Mouse (Mus musculus): ENCODE data around the gene Antxr1. TPM values are rescaled to one million over a fixed set of nuclear protein-coding genes. Genes with fewer than 3 reads are reported as not detected.

Gene Antxr1
- polyA plus RNA-seq, 1 experiment from 2014 or later, result 5.2 TPM

DNA sequence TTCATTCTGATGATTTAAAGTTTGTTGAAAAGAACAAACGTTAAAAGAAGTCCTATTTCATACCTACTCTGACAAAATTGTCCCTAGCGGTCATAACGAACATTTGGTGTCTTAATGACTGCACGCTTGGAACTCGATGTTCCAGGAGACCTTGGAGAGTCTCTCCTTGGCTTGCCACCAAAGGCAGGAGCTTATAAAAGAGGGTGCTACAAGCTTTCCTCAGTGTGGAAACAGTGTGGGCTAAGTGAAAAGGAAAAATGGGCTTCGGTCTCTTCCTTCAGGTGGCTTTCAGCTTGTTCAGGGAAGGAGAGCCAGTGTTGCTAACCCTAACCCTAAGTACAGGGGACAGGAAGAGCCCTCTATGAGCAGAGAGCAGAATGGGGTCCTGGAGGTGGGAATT is 164.7 kb downstream of the Antxr1 start:
- 71% methylated on average over 6 of the region's 6 CpGs for WGBS
- Histone ChIP-seq H3K27ac (no peak overlapping the region), H3K4me3 (replicated peaks; ENCODE audit: low read depth, low read length) (no peak overlapping the region), H3K4me1 (replicated peaks; ENCODE audit: insufficient read depth, low read length) (no peaks in the 10 kb centered on the region), H3K9me3 (replicated peaks; ENCODE audit: low read length) (no peaks in the 10 kb centered on the region), H3K27me3 (ENCODE audit: insufficient read depth, low read length) (no peaks in the 10 kb centered on the region), H3K36me3 (ENCODE audit: insufficient read depth, low read length) (no peaks in the 10 kb centered on the region), H3K9ac (ENCODE audit: low read depth, low read length) (no peak overlapping the region), H3K4me2 (ENCODE audit: low read length) (no peak overlapping the region)
- TF ChIP-seq CTCF (IDR thresholded peaks at IDR 0.05; ENCODE audit: low read depth), result no peak
- ATAC-seq (replicated peaks; ENCODE audit: low FRiP score, low read depth) (no peak), DNase-seq (ENCODE audit: low spot score) (no peak)

DNA sequence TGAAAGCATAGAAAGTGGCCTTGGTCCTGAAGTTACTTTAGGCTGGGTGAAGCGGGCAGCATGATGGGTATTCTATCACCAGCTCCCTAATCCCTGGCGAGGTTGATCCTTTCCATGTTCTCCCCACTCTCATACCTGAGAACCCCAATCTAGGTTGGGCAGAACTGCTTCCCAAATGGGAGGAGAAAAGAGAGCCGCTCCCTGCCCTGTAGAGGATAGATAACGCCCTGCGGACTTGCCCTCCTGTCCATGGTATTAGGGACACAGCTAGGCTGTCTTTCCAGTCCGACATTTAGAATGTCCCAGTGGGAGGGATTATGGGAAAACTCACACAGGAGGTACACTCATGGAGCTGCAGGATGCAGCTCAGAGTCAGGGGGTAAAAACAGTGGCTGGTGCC is 165.3 kb downstream of the Antxr1 start:
- no peak overlapping the region for H3K4me3 ChIP-seq (replicated peaks; ENCODE audit: low read depth, low read length)
- no peak overlapping the region for H3K27ac ChIP-seq
- no peaks in the 10 kb centered on the region for H3K9me3 ChIP-seq (replicated peaks; ENCODE audit: low read length)
- no peak for TF ChIP-seq CTCF (IDR thresholded peaks at IDR 0.05; ENCODE audit: low read depth)
- no peaks in the 10 kb centered on the region for H3K36me3 ChIP-seq (ENCODE audit: insufficient read depth, low read length)
- no peaks in the 10 kb centered on the region for H3K27me3 ChIP-seq (ENCODE audit: insufficient read depth, low read length)
- no peak overlapping the region for H3K4me2 ChIP-seq (ENCODE audit: low read length)
- 91% methylated on average over 6 of the region's 6 CpGs for WGBS
- ATAC-seq (replicated peaks; ENCODE audit: low FRiP score, low read depth), result no peak
- H3K4me1 ChIP-seq (replicated peaks; ENCODE audit: insufficient read depth, low read length), result no peaks in the 10 kb centered on the region
- no peak overlapping the region for H3K9ac ChIP-seq (ENCODE audit: low read depth, low read length)
- DNase-seq (ENCODE audit: low spot score), result no peak

DNA sequence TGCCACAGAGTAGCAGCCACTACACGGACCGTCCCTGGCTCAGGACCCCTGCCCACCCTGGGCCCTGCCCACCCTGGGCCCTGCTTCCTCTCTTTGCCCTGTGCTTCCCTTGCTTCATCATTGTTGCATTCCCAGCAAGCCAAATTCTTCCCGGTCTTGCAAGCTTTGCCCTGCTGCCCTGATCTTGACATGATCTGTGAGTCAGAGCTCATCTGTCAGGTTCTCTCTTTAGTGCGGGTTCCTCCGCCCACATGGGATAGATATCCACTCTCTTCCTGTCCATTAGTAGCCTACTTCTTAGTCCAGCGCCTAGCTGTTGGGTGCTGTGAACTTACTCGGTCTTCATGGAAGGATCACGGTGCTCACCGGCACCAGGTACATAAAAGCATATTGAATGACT is 167.6 kb downstream of the Antxr1 start:
- no peak overlapping the region for H3K4me3 ChIP-seq (replicated peaks; ENCODE audit: low read depth, low read length)
- no peak overlapping the region for H3K9ac ChIP-seq (ENCODE audit: low read depth, low read length)
- H3K27me3 ChIP-seq (ENCODE audit: insufficient read depth, low read length), result no peaks in the 10 kb centered on the region
- ATAC-seq (replicated peaks; ENCODE audit: low FRiP score, low read depth) (no peak), DNase-seq (ENCODE audit: low spot score) (no peak)
- H3K27ac ChIP-seq, result no peak overlapping the region
- H3K4me1 ChIP-seq (replicated peaks; ENCODE audit: insufficient read depth, low read length), result no peaks in the 10 kb centered on the region
- no peaks in the 10 kb centered on the region for H3K36me3 ChIP-seq (ENCODE audit: insufficient read depth, low read length)
- H3K4me2 ChIP-seq (ENCODE audit: low read length), result no peak overlapping the region
- no peak for TF ChIP-seq CTCF (IDR thresholded peaks at IDR 0.05; ENCODE audit: low read depth)
- no peaks in the 10 kb centered on the region for H3K9me3 ChIP-seq (replicated peaks; ENCODE audit: low read length)
- 85% methylated on average over 9 of the region's 9 CpGs for WGBS

DNA sequence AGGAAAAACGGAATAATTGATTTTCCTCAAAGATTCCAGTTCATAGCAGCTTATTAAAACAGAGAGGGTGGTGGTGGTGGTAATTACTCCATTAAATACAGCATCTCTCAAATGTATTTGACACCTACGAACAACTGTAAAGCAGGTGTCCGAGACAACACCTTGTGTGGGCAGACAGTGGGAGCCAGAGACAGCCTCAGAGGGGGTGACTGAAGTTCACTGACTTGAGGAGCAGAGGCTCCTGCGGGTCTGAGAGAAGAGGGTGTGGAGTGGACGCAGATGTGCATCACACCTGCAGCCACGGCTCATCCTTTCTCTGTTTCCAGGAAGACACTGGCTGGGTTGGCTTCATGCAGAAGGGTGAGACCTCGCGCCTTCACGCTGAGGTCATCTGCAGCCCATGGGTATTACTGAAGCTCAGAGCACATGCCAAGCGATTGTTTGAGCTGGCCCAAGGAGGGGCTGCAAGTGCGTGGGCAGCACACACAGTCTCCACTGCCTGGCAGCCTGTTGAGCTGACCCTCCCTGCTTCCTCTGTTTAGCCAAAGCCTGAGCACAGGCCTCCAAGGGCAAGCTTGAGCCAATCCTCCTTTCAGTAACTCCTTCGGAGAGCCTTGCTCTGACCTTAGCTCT is 168.8 kb downstream of the Antxr1 start:
- 68% methylated on average over 12 of the region's 12 CpGs for WGBS
- no peak for DNase-seq (ENCODE audit: low spot score)
- Histone ChIP-seq H3K4me1 (replicated peaks; ENCODE audit: insufficient read depth, low read length) (no peaks in the 10 kb centered on the region), H3K4me3 (replicated peaks; ENCODE audit: low read depth, low read length) (no peak overlapping the region), H3K9me3 (replicated peaks; ENCODE audit: low read length) (no peaks in the 10 kb centered on the region), H3K27me3 (ENCODE audit: insufficient read depth, low read length) (no peaks in the 10 kb centered on the region), H3K9ac (ENCODE audit: low read depth, low read length) (no peak overlapping the region), H3K4me2 (ENCODE audit: low read length) (no peak overlapping the region), H3K36me3 (ENCODE audit: insufficient read depth, low read length) (no peaks in the 10 kb centered on the region), H3K27ac (no peak overlapping the region)
- TF ChIP-seq CTCF (IDR thresholded peaks at IDR 0.05; ENCODE audit: low read depth), result no peak
- no peak for ATAC-seq (replicated peaks; ENCODE audit: low FRiP score, low read depth)

DNA sequence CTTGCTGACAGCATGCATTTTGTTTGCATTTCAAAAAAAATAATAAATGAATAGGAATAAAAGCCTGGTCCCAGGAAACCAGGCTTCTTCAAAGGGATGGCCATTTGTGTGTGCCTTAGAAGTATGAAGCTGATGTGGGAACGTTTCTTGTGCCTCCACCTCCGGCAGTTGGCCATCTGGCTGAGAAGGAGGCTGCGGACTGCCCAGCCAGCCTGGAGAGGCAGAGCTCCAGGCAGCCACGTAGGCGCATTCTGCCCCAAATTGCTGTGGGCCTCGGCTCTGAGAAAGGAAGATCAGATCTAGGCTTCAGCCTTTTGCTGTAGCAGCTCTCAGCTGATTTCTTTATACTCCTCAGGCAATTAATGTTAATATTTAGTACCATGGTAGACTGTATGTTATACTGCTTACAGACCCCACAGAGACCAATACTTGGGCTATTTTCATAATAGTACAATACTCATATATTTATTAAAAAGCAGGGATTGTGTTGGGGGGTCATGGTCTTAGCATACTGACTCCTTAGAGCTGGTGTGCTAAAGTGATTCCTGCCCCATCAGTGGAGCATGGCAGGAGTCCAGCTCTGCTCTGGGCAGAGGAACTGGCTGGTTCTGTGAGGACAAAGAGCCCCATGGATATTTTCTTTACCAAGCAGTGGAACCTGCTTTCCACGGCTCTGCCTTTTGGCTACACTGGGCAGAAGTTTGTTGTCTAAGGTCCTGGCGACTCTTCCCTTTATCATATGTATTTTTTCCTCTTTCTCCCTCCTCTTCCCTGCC is 169.9 kb downstream of the Antxr1 start:
- ATAC-seq (replicated peaks; ENCODE audit: low FRiP score, low read depth) (no peak), DNase-seq (ENCODE audit: low spot score) (no peak)
- Histone ChIP-seq H3K27ac (no peak overlapping the region), H3K9ac (ENCODE audit: low read depth, low read length) (no peak overlapping the region), H3K4me3 (replicated peaks; ENCODE audit: low read depth, low read length) (no peak overlapping the region), H3K4me1 (replicated peaks; ENCODE audit: insufficient read depth, low read length) (no peaks in the 10 kb centered on the region), H3K4me2 (ENCODE audit: low read length) (no peak overlapping the region), H3K27me3 (ENCODE audit: insufficient read depth, low read length) (no peaks in the 10 kb centered on the region), H3K36me3 (ENCODE audit: insufficient read depth, low read length) (no peaks in the 10 kb centered on the region), H3K9me3 (replicated peaks; ENCODE audit: low read length) (no peaks in the 10 kb centered on the region)
- 52% methylated on average over 8 of the region's 8 CpGs for WGBS
- no peak for TF ChIP-seq CTCF (IDR thresholded peaks at IDR 0.05; ENCODE audit: low read depth)

DNA sequence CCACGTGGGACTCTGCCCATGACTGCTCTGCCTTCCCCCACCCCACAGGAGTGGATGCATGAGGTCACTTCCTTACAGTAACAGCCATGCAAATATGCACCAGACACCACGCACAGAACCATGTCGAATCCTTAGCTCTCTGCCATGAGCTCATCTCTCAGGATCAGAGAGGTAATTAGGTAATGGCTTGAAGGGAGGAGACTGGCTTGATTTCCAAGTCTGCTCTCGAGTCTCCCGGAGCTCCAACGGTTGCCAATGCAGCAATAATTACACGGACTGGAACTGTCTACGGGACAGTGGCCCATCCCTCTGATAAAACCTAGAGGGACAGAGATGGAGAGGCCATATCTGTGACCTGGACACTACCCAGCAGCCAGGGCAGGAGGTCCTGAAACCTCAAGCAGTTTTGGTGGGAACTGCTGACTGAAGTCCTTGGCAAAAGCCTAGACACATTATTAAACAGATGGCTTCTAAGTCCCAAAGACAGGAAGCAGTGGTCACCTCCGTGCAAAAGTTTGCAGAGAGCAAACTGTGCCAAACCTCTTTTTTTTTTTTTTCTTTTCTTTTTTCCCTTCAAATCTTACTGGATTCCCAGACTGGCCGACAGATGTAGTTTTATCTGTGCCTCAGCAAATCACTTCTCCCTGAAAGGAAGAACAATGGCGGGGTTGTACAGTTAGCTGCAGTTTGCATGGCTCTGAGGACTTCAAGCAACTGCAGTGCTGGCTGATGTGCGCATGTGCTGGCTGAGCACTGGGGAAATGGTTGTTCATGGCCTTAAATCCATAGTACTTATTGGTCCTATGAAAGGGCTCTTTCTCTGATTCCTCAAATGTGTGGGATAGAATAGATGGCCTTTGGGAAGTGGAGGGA is 174.0 kb downstream of the Antxr1 start:
- TF ChIP-seq CTCF (IDR thresholded peaks at IDR 0.05; ENCODE audit: low read depth), result no peak
- no peak overlapping the region for H3K27ac ChIP-seq
- DNase-seq (ENCODE audit: low spot score) (peak; percentile 15), ATAC-seq (replicated peaks; ENCODE audit: low FRiP score, low read depth) (no peak)
- H3K4me2 ChIP-seq (ENCODE audit: low read length), result no peak overlapping the region
- H3K9ac ChIP-seq (ENCODE audit: low read depth, low read length), result no peak overlapping the region
- no peaks in the 10 kb centered on the region for H3K27me3 ChIP-seq (ENCODE audit: insufficient read depth, low read length)
- no peaks in the 10 kb centered on the region for H3K4me1 ChIP-seq (replicated peaks; ENCODE audit: insufficient read depth, low read length)
- H3K9me3 ChIP-seq (replicated peaks; ENCODE audit: low read length), result no peaks in the 10 kb centered on the region
- no peaks in the 10 kb centered on the region for H3K36me3 ChIP-seq (ENCODE audit: insufficient read depth, low read length)
- 44% methylated on average over 12 of the region's 12 CpGs for WGBS
- no peak overlapping the region for H3K4me3 ChIP-seq (replicated peaks; ENCODE audit: low read depth, low read length)

Data from kidney, postnatal 0 days (tissue).